32 mouse cellular contexts compared by ENCODE assay signal in genomic region chr17:55406043-55406442, GRCm38 (mm10). TPM values are rescaled to one million over a fixed set of nuclear protein-coding genes. Genes with fewer than 3 reads are reported as not detected.
DNase-seq lines count a peak whose midpoint lies in the region; ATAC-seq and TF ChIP-seq lines count a peak whose summit lies in the region.
"Had no signal": no experiment of that assay in that cellular context is flagged by ENCODE, and none has a peak within 500 bp of the region (broad histone marks: within the 10 kb centered on the region; RNA-seq: fewer than 3 reads in every experiment).

No protein-coding gene starts in this region.

- TF ChIP-seq POLR2A in kidney, adult 2 months (IDR thresholded peaks at IDR 0.05; ENCODE audit: low read depth, low read length), result no peak

- no peak overlapping the region for H3K9ac ChIP-seq in forebrain, embryonic 14.5 days (ENCODE audit: low read length)
- H3K9ac ChIP-seq: embryonic facial prominence, embryonic 13.5 days; heart, embryonic 13.5 days; hindbrain, embryonic 14.5 days; kidney, embryonic 15.5 days; limb, embryonic 13.5 days; lung, embryonic 15.5 days; neural tube, embryonic 12.5 days had no signal

- ATAC-seq in forebrain, embryonic 14.5 days, result no peak
- ATAC-seq: intestine, postnatal 0 days; midbrain, embryonic 16.5 days had no signal

- WGBS in forebrain, embryonic 14.5 days, result 86% methylated on average over 2 of the region's 2 CpGs
- 87% methylated on average over 2 of the region's 2 CpGs for WGBS in forebrain, embryonic 10.5 days
- WGBS in kidney, adult 2 months, result 83% methylated on average over 2 of the region's 2 CpGs

- H3K36me3 ChIP-seq in forebrain, embryonic 14.5 days (ENCODE audit: control insufficient read depth, insufficient read depth, low read length), result no peaks in the 10 kb centered on the region
- no peaks in the 10 kb centered on the region for H3K36me3 ChIP-seq in forebrain, embryonic 10.5 days (replicated peaks)
- H3K36me3 ChIP-seq in kidney, adult 2 months (ENCODE audit: control insufficient read depth, insufficient read depth, low read length), result no peaks in the 10 kb centered on the region
- H3K36me3 ChIP-seq: embryonic facial prominence, embryonic 13.5 days; G1E; heart, embryonic 13.5 days; kidney, embryonic 15.5 days; limb, embryonic 13.5 days; lung, embryonic 15.5 days; neural tube, embryonic 12.5 days had no signal

- no peaks in the 10 kb centered on the region for H3K4me1 ChIP-seq in forebrain, embryonic 14.5 days (ENCODE audit: control insufficient read depth, insufficient read depth, low read length)
- no peaks in the 10 kb centered on the region for H3K4me1 ChIP-seq in forebrain, embryonic 10.5 days
- H3K4me1 ChIP-seq in kidney, adult 2 months (ENCODE audit: control insufficient read depth, insufficient read depth, low read length), result no peaks in the 10 kb centered on the region
- H3K4me1 ChIP-seq: embryonic facial prominence, embryonic 13.5 days; heart, embryonic 13.5 days; kidney, embryonic 15.5 days; limb, embryonic 13.5 days; lung, embryonic 15.5 days; neural tube, embryonic 12.5 days had no signal

- H3K27ac ChIP-seq in forebrain, embryonic 14.5 days (ENCODE audit: low read depth, low read length), result no peak overlapping the region
- no peak overlapping the region for H3K27ac ChIP-seq in forebrain, embryonic 10.5 days
- H3K27ac ChIP-seq in kidney, adult 2 months (ENCODE audit: insufficient read depth, low read depth, low read length), result no peak overlapping the region
- H3K27ac ChIP-seq: embryonic facial prominence, embryonic 13.5 days; heart, adult 2 months; heart, embryonic 13.5 days; hindbrain, embryonic 14.5 days; kidney, embryonic 15.5 days; limb, embryonic 13.5 days; lung, embryonic 15.5 days; neural tube, embryonic 12.5 days had no signal

- no peaks in the 10 kb centered on the region for H3K9me3 ChIP-seq in forebrain, embryonic 14.5 days (replicated peaks; ENCODE audit: control insufficient read depth, low read length)
- H3K9me3 ChIP-seq in forebrain, embryonic 10.5 days, result no peaks in the 10 kb centered on the region
- H3K9me3 ChIP-seq: embryonic facial prominence, embryonic 13.5 days; G1E; heart, embryonic 13.5 days; kidney, embryonic 15.5 days; limb, embryonic 13.5 days; lung, embryonic 15.5 days; neural tube, embryonic 12.5 days had no signal

- no peak overlapping the region for H3K4me3 ChIP-seq in forebrain, embryonic 14.5 days (ENCODE audit: low read depth, low read length)
- no peak overlapping the region for H3K4me3 ChIP-seq in forebrain, embryonic 10.5 days
- H3K4me3 ChIP-seq in kidney, adult 2 months (ENCODE audit: insufficient read depth, low read depth, low read length), result no peak overlapping the region
- H3K4me3 ChIP-seq: embryonic facial prominence, embryonic 13.5 days; heart, adult 2 months; heart, embryonic 13.5 days; kidney, embryonic 15.5 days; limb, embryonic 13.5 days; lung, embryonic 15.5 days; myocyte; neural tube, embryonic 12.5 days had no signal

- H3K27me3 ChIP-seq in forebrain, embryonic 14.5 days (replicated peaks; ENCODE audit: control insufficient read depth, insufficient read depth, low read length), result no peaks in the 10 kb centered on the region
- no peaks in the 10 kb centered on the region for H3K27me3 ChIP-seq in forebrain, embryonic 10.5 days (ENCODE audit: poor library complexity, severe bottlenecking)
- no peaks in the 10 kb centered on the region for H3K27me3 ChIP-seq in kidney, adult 2 months (replicated peaks; ENCODE audit: control insufficient read depth, insufficient read depth, low read length)
- H3K27me3 ChIP-seq: embryonic facial prominence, embryonic 13.5 days; heart, embryonic 13.5 days; kidney, embryonic 15.5 days; limb, embryonic 13.5 days; lung, embryonic 15.5 days; neural tube, embryonic 12.5 days had no signal

- H3K4me2 ChIP-seq in forebrain, embryonic 14.5 days (ENCODE audit: low read length), result no peak overlapping the region
- H3K4me2 ChIP-seq: embryonic facial prominence, embryonic 13.5 days; heart, embryonic 13.5 days; hindbrain, embryonic 14.5 days; kidney, embryonic 15.5 days; limb, embryonic 13.5 days; liver, embryonic 11.5 days; lung, embryonic 15.5 days; midbrain, embryonic 11.5 days; neural tube, embryonic 12.5 days had no signal

- no peak for TF ChIP-seq CTCF in kidney, adult 2 months (conservative IDR thresholded peaks at IDR 0.05; ENCODE audit: insufficient read depth, insufficient read length, low read depth, low read length)

- DNase-seq in forebrain, embryonic 14.5 days (ENCODE audit: low spot score), result peak; percentile 3
- DNase-seq in forebrain, embryonic 10.5 days (ENCODE audit: extremely low spot score, low spot score), result no peak
- peak; percentile 13 for DNase-seq in layer of hippocampus, adult 9-10 months (ENCODE audit: low spot score)
- no peak for DNase-seq in layer of hippocampus, postnatal 25 days (ENCODE audit: extremely low spot score in 1 of 2, low spot score in 1 of 2)
- peak; percentile 27 for DNase-seq in right cerebral cortex, adult 18-20 months
- no peak for DNase-seq in right cerebral cortex, postnatal 10 days (ENCODE audit: low spot score in 2 of 2)
- DNase-seq in kidney, adult 2 months, result no peak
- DNase-seq in urinary bladder, postnatal 25 days (ENCODE audit: low spot score), result no peak
- DNase-seq: adrenal gland, adult 8-10 months; cerebellum, adult 11-12 months; cerebellum, adult 9-11 months; heart, adult 2 months; heart, postnatal 10 days; kidney, postnatal 25 days had no signal

RNA-seq across cellular contexts. Expression of gene St6gal2, which starts 39.1 kb away (rescaled TPM):
- 20.7 and 28.4 TPM in 2 replicates for polyA plus RNA-seq in forebrain, embryonic 14.5 days (2014; fragmentation: Nextera tagmentation; extraction: Ambion mirVana)
- polyA plus RNA-seq in forebrain, embryonic 10.5 days (2016; fragmentation: Nextera tagmentation; extraction: Ambion mirVana), result 5.8 and 7.6 TPM in 2 replicates
- 10 to 100 TPM; 17.3 to 17.4 TPM for total RNA-seq in layer of hippocampus, postnatal 25 days (2021)
- polyA plus RNA-seq in kidney, adult 2 months (2012; rRNA removed), result not detected in 2 replicates
- total RNA-seq: gastrocnemius, adult 8-10 months; heart, adult 2 months; heart, postnatal 10 days; hematopoietic stem cell, adult 5-6 weeks; megakaryocyte, adult 5-6 weeks had no signal
- polyA plus RNA-seq: G1E; heart, adult 2 months; liver, embryonic 16.5 days; myocyte; testis, adult 2 months had no signal

Comparison
In these comparisons a context has a peak if more than half of its experiments do, and no peak if none do; other contexts are left out.
1. DNase-seq: peak in forebrain, embryonic 14.5 days (single experiment), layer of hippocampus, adult 9-10 months (single experiment) and right cerebral cortex, adult 18-20 months (single experiment); none in forebrain, embryonic 10.5 days (single experiment), layer of hippocampus, postnatal 25 days (0 of 2), right cerebral cortex, postnatal 10 days (0 of 2), kidney, adult 2 months (single experiment) and urinary bladder, postnatal 25 days (single experiment).